Mouse (Mus musculus) ES-E14 (cell line): ENCODE data around the gene Basp1.

Experiments
- CHD2 ChIP-seq: IDR thresholded peaks from 2 replicates; pipeline ENCODE4 v1.6.1; 2014; ENCODE audit warnings: mild to moderate bottlenecking, low read depth, low read length, inconsistent platforms
- HCFC1 ChIP-seq: IDR thresholded peaks from 2 replicates; pipeline ENCODE4 v1.6.1; 2012; ENCODE audit warnings: low read length, inconsistent platforms, borderline replicate concordance; ENCODE audit not compliant: insufficient read depth
- MAFK ChIP-seq: IDR thresholded peaks from 2 replicates; pipeline ENCODE4 v1.6.1; 2014; ENCODE audit warnings: mild to moderate bottlenecking, low read depth, low read length, inconsistent platforms; ENCODE audit not compliant: insufficient read depth
- ZNF384 ChIP-seq: IDR thresholded peaks from 2 replicates; pipeline ENCODE4 v1.6.1; 2012; ENCODE audit warnings: low read depth, low read length, inconsistent platforms

DNA sequence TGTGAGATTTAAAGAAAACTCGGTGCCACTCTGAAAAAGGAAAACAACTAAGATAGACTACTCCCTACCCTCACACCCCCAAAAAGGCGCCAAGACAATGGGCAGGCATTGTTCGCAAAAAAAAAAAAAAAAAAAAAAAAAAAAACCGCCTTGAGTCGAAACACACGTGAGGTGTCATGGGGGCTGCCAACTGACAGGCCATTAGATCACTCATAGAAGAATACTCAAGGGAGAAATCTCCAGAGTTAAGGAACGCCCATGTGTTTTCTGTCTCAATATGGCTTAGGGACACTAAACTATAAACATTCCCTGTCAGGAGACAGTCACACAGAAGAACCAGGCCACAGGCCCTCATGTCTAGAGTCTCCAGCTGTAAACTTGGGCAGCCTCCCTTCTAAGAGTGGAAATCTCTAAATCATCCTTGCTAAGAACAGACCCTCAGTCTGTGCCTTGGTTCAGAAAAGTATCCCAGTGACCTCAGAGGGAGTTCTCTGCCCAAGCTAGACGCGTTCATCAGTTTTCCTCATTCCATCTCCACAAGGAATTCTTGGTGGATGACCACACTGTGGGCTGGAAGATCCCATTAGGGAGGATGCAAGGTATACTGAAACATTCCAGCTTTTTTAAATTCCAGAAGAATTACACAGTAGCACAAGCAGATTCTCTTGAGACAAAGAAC is 17.5 kb downstream of the Basp1 start:
- TF ChIP-seq ZNF384 (peak; percentile 79), MAFK (no peak), CHD2 (no peak), HCFC1 (no peak)
